Mouse (Mus musculus): ENCODE data around the gene Prr32.

The Prr32 gene

GRCm38 (mm10) chrX:45090604-45091003 is at the start of gene Prr32:
Gene Prr32 (plus strand): TSS chrX:45090904.
- no peak for DNase-seq (ENCODE audit: extremely low read depth, insufficient read length, low spot score)

Data from 3134 (cell line).